Mouse (Mus musculus) kidney, postnatal 36 days (tissue): ENCODE measurements at regions not wholly inside any gene's neighbourhood (a gene's known extent, or its start where the extent isn't known, plus 50 kb on each side); places are given as distances from the start of the nearest gene placed in this dataset.

Source experiments
- DNase-seq, 2 experiments: peaks; one replicate each; pipeline ENCODE4 v3.0.0; 2021 to 2022; ENCODE audit warnings: mixed read lengths in 2 of 2

DNA sequence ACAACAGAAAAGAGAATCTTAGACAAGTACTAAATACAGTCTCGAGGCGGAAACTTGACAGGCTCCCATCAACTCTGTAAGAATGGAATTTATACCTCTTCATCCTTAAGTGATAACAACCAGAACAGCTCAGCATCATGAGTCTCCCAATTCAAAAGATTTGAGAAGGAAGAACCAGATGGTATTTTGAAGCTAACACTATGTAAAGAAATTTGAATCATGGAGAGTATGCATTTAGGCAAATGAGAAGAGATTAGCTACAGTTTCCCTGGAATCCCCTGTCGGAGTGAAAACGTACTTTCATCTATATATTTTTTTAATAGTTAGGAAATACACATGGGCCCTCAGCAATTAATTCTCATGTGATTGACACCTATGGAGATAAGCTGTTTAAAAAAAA is 140.9 kb downstream of the Nrip1 start:
- DNase-seq, result no peak

DNA sequence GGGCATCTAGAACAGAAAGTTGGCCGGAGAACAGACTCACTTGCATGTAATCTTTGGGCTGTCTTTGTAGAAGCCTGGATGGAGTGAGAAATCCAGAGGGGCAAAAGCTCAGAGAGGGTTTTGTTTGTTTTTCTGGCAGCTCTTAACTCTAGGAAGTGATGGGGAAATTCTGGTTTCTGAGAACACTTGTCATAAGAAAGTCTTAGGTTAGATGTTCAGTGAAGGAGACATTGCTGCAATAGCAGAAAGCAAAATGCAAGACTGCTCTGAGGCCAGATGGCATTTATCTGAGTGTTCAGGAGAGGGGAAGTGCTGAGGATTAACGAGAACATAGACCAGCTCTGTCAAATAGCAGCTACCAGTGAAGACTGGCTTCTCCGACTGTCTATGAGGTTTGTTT is 141.5 kb downstream of the Nrip1 start:
- no peak for DNase-seq

DNA sequence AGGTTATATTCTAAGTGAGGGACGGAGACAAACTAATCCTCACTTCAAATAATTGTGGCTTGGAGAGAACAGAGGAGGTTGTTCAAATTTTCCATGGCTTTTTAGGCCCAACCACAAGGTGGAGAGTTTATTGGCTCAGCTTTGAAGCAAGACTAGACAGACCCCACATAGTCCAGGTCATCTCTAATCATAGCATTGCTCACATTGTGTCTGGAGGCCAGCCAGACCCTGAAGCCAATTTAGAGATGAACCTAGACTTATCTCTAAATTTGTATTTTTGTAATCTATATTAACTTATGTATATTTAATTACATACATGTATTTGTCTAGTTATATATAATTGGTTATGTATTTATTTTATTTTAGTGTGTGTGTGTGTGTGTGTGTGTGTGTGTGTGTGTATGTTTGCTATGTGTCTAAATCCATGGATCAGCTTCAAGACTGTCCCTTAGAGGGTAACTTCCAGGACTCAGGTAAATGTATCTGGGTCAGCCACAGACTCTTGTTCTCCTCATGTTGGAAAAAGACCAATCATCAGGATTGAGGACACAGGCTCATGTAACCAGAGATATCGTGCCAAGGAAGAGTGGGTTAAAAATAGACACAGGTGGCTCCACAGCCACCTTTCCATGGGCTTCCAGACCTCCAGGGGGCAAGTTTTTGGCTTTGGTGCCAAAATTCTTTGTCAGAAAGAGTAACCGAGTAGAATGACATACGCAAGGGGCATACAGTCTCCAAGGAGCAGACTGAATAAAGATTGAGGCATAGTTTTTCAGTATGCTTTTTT is 142.9 kb downstream of the Nrip1 start:
- no peak for DNase-seq

- no peak for DNase-seq
These were observed 145.2 kb downstream of the Nrip1 start for GRCm38 (mm10) chr16:76228451-76228850.

DNA sequence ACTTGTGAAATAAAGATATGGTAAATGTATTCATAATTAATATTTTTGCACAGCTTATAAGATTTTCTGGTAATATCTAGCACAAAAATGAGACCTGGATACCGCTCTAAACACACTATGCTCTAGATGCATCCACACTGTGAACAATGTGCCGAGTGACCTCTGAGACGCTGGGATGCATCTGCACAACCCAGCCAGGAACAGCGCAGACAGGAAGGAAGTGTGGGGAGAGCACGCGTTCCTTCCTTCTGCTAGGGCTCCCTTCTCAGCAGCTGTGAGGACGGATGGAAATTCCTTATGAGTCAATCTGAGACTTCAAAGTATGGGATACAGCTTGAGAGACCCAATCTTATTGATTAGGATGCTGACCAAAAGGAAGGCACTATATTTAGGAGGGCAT is 147.2 kb downstream of the Nrip1 start:
- peak; percentile 27 to 30 for DNase-seq

DNA sequence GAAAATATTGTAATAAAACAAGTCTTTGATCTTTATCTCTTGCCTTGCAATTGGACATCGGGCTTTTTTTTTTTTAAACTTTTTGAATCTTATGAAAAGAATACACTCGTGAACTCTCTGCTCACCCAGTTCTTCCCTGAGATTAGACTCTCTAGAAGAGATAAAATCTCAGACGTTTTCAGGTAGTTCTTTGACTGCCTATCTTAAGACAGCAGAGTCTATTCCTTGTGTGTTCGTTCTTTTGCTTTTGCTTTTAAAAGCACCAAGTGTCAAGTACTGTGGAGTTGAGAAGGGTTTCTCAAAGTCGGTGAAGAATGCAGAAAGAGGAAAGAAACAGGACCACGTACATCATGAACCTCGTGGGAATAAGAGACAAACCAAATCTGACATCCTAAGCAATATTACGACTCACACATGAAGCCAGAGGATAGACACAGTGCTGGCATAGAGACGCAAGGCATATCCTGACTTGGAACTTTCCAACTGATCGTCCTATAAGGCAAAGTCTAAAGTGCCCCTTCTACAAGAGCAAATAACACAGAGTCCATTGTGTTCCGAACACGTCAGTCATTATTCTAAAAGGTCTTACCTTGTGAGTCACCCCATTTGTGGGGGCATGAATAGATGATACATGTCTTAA is 147.9 kb downstream of the Nrip1 start:
- no peak for DNase-seq

GRCm38 (mm10) chr16:76224901-76225586 is 148.6 kb downstream of the Nrip1 start:
- DNase-seq, result peak; percentile 81 to 89

- DNase-seq, result no peak
These were observed 149.9 kb downstream of the Nrip1 start for GRCm38 (mm10) chr16:76223716-76224115.

DNA sequence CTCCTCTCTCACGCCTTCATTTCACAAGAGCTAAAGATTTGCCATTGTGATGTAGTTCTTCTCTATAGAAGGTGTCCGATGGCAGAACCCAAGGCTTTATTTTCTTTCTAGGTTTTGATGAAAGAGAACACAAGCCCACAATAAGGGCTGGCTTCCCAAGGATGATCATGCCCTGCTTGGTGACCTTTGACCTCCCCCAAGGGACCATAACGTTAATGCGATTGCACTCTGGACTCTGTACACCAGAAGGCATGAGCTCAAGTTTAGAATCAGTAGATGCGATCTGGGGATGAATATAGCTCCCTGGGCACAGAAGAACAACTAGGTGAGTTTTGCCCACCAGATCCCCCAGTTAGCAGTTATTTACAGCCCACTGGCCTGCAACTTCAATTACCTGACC is 150.7 kb downstream of the Nrip1 start:
- peak; percentile 59 to 69 for DNase-seq

DNA sequence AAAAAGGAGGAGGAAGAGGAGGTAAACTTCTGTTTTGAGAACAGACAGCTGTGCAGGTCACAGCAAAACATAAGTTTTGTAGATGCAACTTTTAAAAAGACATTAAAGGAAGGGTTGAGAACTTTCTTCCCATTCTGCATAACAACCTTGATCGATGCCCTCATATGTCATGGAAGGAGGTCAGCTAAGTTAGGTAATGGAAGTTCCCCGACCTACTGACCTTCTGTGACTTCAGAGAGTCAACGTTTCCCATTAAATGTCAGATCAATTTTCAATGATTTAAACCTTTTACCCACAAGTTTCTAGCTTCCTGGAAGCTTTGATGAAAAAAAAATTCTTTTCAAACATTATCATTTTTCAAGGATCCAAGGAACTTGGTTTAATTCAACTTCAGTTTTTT is 153.2 kb downstream of the Nrip1 start:
- no peak for DNase-seq

DNA sequence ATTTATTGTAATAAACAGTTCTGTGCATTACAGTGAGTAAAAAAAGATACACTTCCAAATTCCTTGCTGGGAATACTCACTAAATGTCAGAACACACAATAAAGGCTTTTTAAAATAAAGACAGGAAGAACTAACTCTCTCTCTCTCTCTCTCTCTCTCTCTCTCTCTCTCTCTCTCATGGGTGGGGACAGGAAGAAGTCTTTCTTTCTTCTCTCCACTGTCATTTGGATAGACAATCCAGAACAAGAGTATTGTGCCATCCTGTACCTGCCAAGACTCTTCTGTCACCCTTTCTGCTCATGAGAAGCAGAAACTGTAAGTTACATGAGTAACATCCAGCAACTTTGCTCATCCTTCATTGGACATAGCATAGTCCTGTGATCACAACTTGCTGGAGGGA is 154.4 kb downstream of the Nrip1 start:
- no peak for DNase-seq

- DNase-seq, result no peak
These were observed 155.1 kb downstream of the Nrip1 start for GRCm38 (mm10) chr16:76218310-76219170.

- no peak for DNase-seq
These were observed 157.4 kb downstream of the Nrip1 start for GRCm38 (mm10) chr16:76216184-76216583.

GRCm38 (mm10) chr16:76215558-76215957 is 158.1 kb downstream of the Nrip1 start:
- DNase-seq, result no peak

- peak; percentile 71 to 81 for DNase-seq
These were observed 171.7 kb downstream of the Nrip1 start for GRCm38 (mm10) chr16:76201773-76202571.

DNA sequence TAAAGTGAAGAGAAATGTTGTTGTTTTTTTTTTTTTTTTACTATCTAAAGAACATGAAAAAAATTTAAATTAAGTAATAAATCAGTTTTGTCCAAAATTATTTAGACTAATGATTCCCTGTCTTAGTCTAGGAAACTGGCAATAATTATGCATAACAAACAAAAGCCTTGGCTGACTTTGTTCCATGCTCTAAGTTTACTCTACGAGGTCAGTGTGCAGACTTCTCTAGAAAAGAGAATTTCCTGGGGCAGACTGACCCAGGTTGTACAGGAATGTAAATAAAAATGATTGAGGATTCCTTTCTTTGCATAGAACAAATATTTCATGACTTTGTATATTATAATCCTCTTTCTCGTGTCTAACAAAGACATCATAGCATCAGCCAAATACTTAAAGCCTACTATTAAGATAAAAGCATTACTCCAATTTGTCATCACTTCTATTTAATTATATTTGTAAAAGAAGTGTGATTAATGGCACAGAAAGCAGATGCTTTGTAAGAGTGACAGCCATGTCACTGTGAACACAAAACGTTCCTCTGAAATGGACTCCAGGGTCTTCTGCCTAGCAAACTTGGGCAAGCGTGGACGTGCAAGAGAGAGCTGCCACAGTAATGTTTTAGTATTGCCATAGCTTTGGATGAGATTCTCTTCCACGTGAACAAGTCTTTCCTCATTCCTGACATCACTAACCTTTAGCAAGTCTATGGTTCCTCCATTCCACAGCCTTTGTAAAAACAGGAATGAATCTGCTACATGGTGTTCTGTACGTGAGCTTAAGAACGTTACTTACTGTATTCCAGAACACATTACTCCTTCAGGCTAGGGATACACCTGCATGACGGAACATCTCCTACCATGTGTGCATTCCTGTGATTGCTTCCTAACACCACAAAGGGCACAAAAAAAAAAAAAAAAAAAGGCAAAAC is 172.6 kb downstream of the Nrip1 start:
- DNase-seq, result no peak

DNA sequence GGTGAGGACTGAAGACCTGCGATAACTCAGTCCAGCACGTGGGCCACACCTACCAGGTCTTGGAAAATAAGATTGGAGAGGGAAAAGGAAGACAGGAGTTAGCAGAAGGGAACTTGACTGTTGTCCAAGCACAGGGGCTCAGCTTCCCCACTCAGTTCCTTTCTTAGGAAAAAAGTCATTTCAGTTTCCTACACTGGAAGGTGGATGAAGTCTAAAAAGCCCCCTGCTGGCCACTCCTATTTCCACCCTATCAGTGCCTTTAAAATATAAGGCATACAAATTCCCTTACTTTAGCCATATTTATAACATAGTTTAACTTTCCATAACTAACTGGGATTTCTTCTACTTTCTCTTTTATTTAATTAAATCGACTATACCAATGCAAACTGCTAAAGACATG is 173.4 kb downstream of the Nrip1 start:
- peak; percentile 25 to 66 for DNase-seq

DNA sequence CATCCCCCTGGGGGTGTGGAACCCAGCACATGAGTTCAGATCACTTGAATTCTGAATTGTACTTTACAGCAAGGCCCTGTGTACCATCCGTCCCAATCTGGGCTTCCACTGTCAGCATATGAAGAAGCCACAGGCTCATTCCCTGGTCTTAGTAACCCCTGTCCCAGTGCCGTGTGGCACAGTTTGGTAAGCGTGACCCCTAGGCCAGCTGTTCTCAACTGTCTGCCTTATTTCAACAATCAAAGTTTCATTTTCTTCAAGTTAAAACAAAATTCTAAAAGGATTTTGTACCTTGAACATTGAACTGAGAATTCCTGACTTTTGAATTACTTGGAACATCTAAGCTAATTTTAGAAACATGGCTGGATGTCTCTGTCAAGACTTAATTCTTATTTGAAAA is 174.6 kb downstream of the Nrip1 start:
- peak; percentile 46 to 59 for DNase-seq

- peak in 1 of 2 experiments; percentile 9 for DNase-seq
These were observed 172.2 kb upstream of the Samsn1 start for GRCm38 (mm10) chr16:76194291-76194690.

GRCm38 (mm10) chr16:76191135-76191534 is 169.1 kb upstream of the Samsn1 start:
- no peak for DNase-seq

DNA sequence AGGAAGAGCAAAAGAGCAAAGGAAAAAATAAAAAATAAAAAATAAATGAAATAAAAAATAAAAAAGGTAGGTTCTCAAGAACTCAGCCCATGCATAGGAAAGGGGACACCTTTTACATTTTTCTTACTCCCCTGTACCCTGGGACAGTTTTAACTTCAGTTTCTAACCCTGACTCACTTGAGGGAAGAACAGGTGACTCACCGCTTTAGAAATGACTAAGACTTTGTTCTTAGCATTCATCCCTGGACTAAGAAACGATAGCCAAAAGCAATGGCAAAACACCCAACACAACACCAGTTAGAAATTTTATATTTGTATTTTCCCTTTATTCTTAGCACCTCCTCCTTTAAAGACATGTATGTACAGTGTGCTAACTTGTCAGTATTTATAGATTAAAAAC is 161.5 kb upstream of the Samsn1 start:
- no peak for DNase-seq
